Mouse (Mus musculus): ENCODE results near the gene Gm9837.

Gene Gm9837

GRCm38 (mm10) chr11:53495417-53495816, 25.1 kb upstream of the Gm9837 start:
- CTCF ChIA-PET: interaction anchor here in 1 of 4 experiments (1.3 to 2.3 kb wide), 2 partner anchors 25 to 29 kb away, joined by 3 to 5 read pairs; partner anchors contain the start of gene Gm9837
- POLR2A ChIA-PET: interaction anchor here in 1 of 4 experiments (1.5 to 3.3 kb wide), 3 partner anchors 9 to 13 kb away, joined by 4 to 8 read pairs (median 5); no protein-coding TSS in a partner anchor

GRCm38 (mm10) chr11:53493243-53493955, 23.1 kb upstream of the Gm9837 start:
- CTCF ChIA-PET: interaction anchor here in 2 of 4 experiments (0.5 to 0.9 kb wide), 3 partner anchors 23 to 771 kb away, joined by 3 to 4 read pairs (median 4); partner anchors contain the start of gene Gm9837 (in 1 of the 2)
- POLR2A ChIA-PET: interaction anchor here in 2 of 4 experiments (0.6 to 1.3 kb wide), 3 partner anchors 13 to 62 kb away, joined by 3 to 4 read pairs (median 3); partner anchors contain the start of genes Gdf9 (in 1 of the 2), Gm9945 (in 1 of the 2) and Sowaha (in 1 of the 2)

GRCm38 (mm10) chr11:53491954-53492401, 21.7 kb upstream of the Gm9837 start:
- ChIA-PET POLR2A (interaction anchor here in 2 of 4 experiments (0.8 to 1.3 kb wide), 2 partner anchors 12 to 75 kb away, joined by 4 read pairs; partner anchors contain the start of gene Kif3a (in 1 of the 2)), CTCF (no interaction called here)

GRCm38 (mm10) chr11:53489421-53489820, 19.1 kb upstream of the Gm9837 start:
- CTCF ChIA-PET: interaction anchor here in 3 of 4 experiments (0.6 to 1.4 kb wide), 8 partner anchors 36 to 782 kb away, joined by 3 to 9 read pairs (median 4); no protein-coding TSS in a partner anchor
- POLR2A ChIA-PET: interaction anchor here in 2 of 4 experiments (0.6 to 1.3 kb wide), 5 partner anchors 10 to 1190 kb away, joined by 3 to 4 read pairs (median 3); partner anchors contain the start of genes Gdf9 (in 1 of the 2) and Uqcrq (in 1 of the 2)

GRCm38 (mm10) chr11:53489007-53489406, 18.7 kb upstream of the Gm9837 start:
- POLR2A ChIA-PET: interaction anchor here in 1 of 4 experiments (0.9 to 1.3 kb wide), 4 partner anchors 10 to 58 kb away, joined by 3 to 4 read pairs (median 3); partner anchors contain the start of genes Gdf9 and Uqcrq
- CTCF ChIA-PET: interaction anchor here in 2 of 4 experiments (0.6 to 1.4 kb wide), 7 partner anchors 36 to 782 kb away, joined by 3 to 9 read pairs (median 5); no protein-coding TSS in a partner anchor

GRCm38 (mm10) chr11:53486822-53487594, 16.7 kb upstream of the Gm9837 start:
- ChIA-PET CTCF (interaction anchor here (0.6 to 2.6 kb wide), 27 partner anchors 13 to 444 kb away, joined by 3 to 18 read pairs (median 3); partner anchors contain the start of gene Gm9837 (in 3 of the 4)), POLR2A (interaction anchor here in 3 of 4 experiments (0.5 to 2.1 kb wide), 12 partner anchors 9 to 1068 kb away, joined by 3 to 10 read pairs (median 3); partner anchors contain the start of genes Gdf9 (in 2 of the 3), Uqcrq (in 2 of the 3), Rad50 (in 1 of the 3) and Sept8 (in 1 of the 3))

GRCm38 (mm10) chr11:53486351-53486750, 16.1 kb upstream of the Gm9837 start:
- ChIA-PET POLR2A (interaction anchor here in 3 of 4 experiments (0.5 to 2.1 kb wide), 11 partner anchors 9 to 1068 kb away, joined by 3 to 10 read pairs (median 3); partner anchors contain the start of genes Gdf9 (in 2 of the 3), Uqcrq (in 2 of the 3), Rad50 (in 1 of the 3) and Sept8 (in 1 of the 3)), CTCF (interaction anchor here (0.6 to 2.6 kb wide), 21 partner anchors 14 to 251 kb away, joined by 3 to 18 read pairs (median 4); partner anchors contain the start of gene Gm9837 (in 3 of the 4))

GRCm38 (mm10) chr11:53485719-53486118, 15.4 kb upstream of the Gm9837 start:
- ChIA-PET CTCF (interaction anchor here (0.6 to 2.6 kb wide), 11 partner anchors 13 to 251 kb away, joined by 3 to 18 read pairs (median 5); partner anchors contain the start of gene Gm9837 (in 2 of the 4)), POLR2A (interaction anchor here in 1 of 4 experiments (1.2 to 2.1 kb wide), 3 partner anchors 10 to 55 kb away, joined by 3 to 10 read pairs (median 5); partner anchors contain the start of genes Gdf9 and Uqcrq)

GRCm38 (mm10) chr11:53483159-53483891, 13.0 kb upstream of the Gm9837 start:
- CTCF ChIA-PET: interaction anchor here in 3 of 4 experiments (0.6 to 2.8 kb wide), 7 partner anchors 13 to 254 kb away, joined by 3 to 14 read pairs (median 3); partner anchors contain the start of gene Gm9837 (in 2 of the 3)
- POLR2A ChIA-PET: no interaction called here

- ChIA-PET POLR2A (no interaction called here), CTCF (interaction anchor here in 3 of 4 experiments (0.6 to 2.8 kb wide), 4 partner anchors 10 to 255 kb away, joined by 3 to 14 read pairs (median 5); partner anchors contain the start of gene Gm9837 (in 2 of the 3))
Observed at GRCm38 (mm10) chr11:53481088-53481730, 10.9 kb upstream of the Gm9837 start.

- ChIA-PET POLR2A (interaction anchor here (0.6 to 2.4 kb wide), 21 partner anchors 10 to 946 kb away, joined by 3 to 12 read pairs (median 4); partner anchors contain the start of genes Shroom1 (in 2 of the 4), Gm10447 (in 1 of the 4), Gm9837 (in 1 of the 4) and Kif3a (in 1 of the 4)), CTCF (interaction anchor here (0.5 to 3.0 kb wide), 14 partner anchors 10 to 1754 kb away, joined by 3 to 22 read pairs (median 4); partner anchors contain the start of genes Gm9837 (in 3 of the 4), Gm10447 (in 1 of the 4) and Shroom1 (in 1 of the 4))
Observed at GRCm38 (mm10) chr11:53479783-53480301, 9.6 kb upstream of the Gm9837 start, which contains the start of the genes Gm9945 and Sowaha. Gene Gm9945, plus strand, starts transcription at chr11:53480166. Gene Sowaha, minus strand, starts transcription at chr11:53480274.

GRCm38 (mm10) chr11:53479171-53479782, 9.0 kb upstream of the Gm9837 start:
- ChIA-PET POLR2A (interaction anchor here (0.5 to 2.4 kb wide), 26 partner anchors 9 to 1690 kb away, joined by 3 to 12 read pairs (median 4); partner anchors contain the start of genes Shroom1 (in 2 of the 4), Gm10447 (in 1 of the 4), Gm9837 (in 1 of the 4) and Kif3a (in 1 of the 4)), CTCF (interaction anchor here (0.5 to 3.0 kb wide), 15 partner anchors 9 to 1753 kb away, joined by 3 to 22 read pairs (median 4); partner anchors contain the start of genes Gm9837 (in 3 of the 4), Gm10447 (in 1 of the 4) and Shroom1 (in 1 of the 4))

- CTCF ChIA-PET: interaction anchor here in 3 of 4 experiments (0.8 to 3.0 kb wide), 10 partner anchors 8 to 258 kb away, joined by 3 to 22 read pairs (median 6); partner anchors contain the start of gene Gm9837 (in 3 of the 3)
- POLR2A ChIA-PET: interaction anchor here in 3 of 4 experiments (0.5 to 2.4 kb wide), 18 partner anchors 9 to 986 kb away, joined by 3 to 12 read pairs (median 4); partner anchors contain the start of genes Gm9837 (in 2 of the 3), Shroom1 (in 2 of the 3), Gm10447 (in 1 of the 3) and Rad50 (in 1 of the 3)
Observed at GRCm38 (mm10) chr11:53478383-53479170, 8.3 kb upstream of the Gm9837 start.

GRCm38 (mm10) chr11:53477833-53478232, 7.6 kb upstream of the Gm9837 start:
- CTCF ChIA-PET: interaction anchor here in 3 of 4 experiments (0.8 to 3.0 kb wide), 5 partner anchors 8 to 14 kb away, joined by 3 to 22 read pairs (median 4); partner anchors contain the start of gene Gm9837 (in 2 of the 3)

More at GRCm38 (mm10) chr11:53477833-53478232, 7.6 kb upstream of the Gm9837 start:
- POLR2A ChIA-PET: interaction anchor here in 2 of 4 experiments (1.1 to 1.9 kb wide), 5 partner anchors 8 to 46 kb away, joined by 4 to 8 read pairs (median 5); partner anchors contain the start of gene Gm9837 (in 2 of the 2)
